Mouse (Mus musculus) heart, embryonic 16.5 days (tissue): ENCODE results near the gene Sae1. TPM values are rescaled to one million over a fixed set of nuclear protein-coding genes. Genes with fewer than 3 reads are reported as not detected.
"Not testable (repeated sequence)": the region's sequence is repeated elsewhere in the genome, so short reads cannot be mapped to it uniquely, and the experiment has no call there.

ENCODE experiments used
- ATAC-seq: fragments of 200-750 bp; cut with Nextera tagmentation; replicated peaks from 2 replicates; pipeline ENCODE4 v1.8.0; 2017; ENCODE audit warnings: moderate number of reproducible peaks; ENCODE audit not compliant: insufficient read depth, low FRiP score; ENCODE audit errors: extremely low read depth
- H3K27ac ChIP-seq: fragments of 300-500 bp; sonication (generic); 2 replicates; pipeline ENCODE4 v1.5.1; 2014; ENCODE audit warnings: mild to moderate bottlenecking, low read length, control low read depth, moderate library complexity
- H3K27me3 ChIP-seq: fragments of 300-500 bp; sonication (generic); 2 replicates; pipeline ENCODE4 v1.6.1; 2014; ENCODE audit warnings: low read length, mixed read lengths; ENCODE audit not compliant: control insufficient read depth, insufficient read depth
- H3K36me3 ChIP-seq: fragments of 300-500 bp; sonication (generic); 2 replicates; pipeline ENCODE4 v1.6.1; 2014; ENCODE audit not compliant: control insufficient read depth, insufficient read depth
- H3K4me1 ChIP-seq: fragments of 300-500 bp; sonication (generic); 2 replicates; pipeline ENCODE4 v1.6.1; 2014; ENCODE audit warnings: low read length, mixed read lengths; ENCODE audit not compliant: control insufficient read depth, insufficient read depth
- H3K4me2 ChIP-seq: fragments of 300-500 bp; sonication (generic); 2 replicates; pipeline ENCODE4 v1.6.1; 2014; ENCODE audit warnings: low read depth, mild to moderate bottlenecking, control low read depth, low read length
- H3K4me3 ChIP-seq: fragments of 300-500 bp; sonication (generic); 2 replicates; pipeline ENCODE4 v1.5.1; 2014; ENCODE audit warnings: mild to moderate bottlenecking, control low read depth, low read length
- H3K9ac ChIP-seq: fragments of 300-500 bp; sonication (generic); 2 replicates; pipeline ENCODE4 v1.6.1; 2014; ENCODE audit warnings: low read length, control low read depth
- H3K9me3 ChIP-seq: fragments of 300-500 bp; sonication (generic); replicated peaks from 2 replicates; pipeline ENCODE4 v1.6.1; 2016; ENCODE audit warnings: low read length; ENCODE audit not compliant: control insufficient read depth
- WGBS: fragments of 180-500 bp; shearing (Covaris S2); extraction: QIAGEN DNeasy Blood & Tissue Kit; methylation state at CpG from one replicate; pipeline ENCODE4 v1.1.7; 2014; 5-methylcytosine and 5-hydroxymethylcytosine counted together
- polyA plus RNA-seq: library from polyadenylated mRNA; unstranded; fragments of >200 nt; fragmentation: Nextera tagmentation; extraction: Ambion mirVana; gene quantifications from 2 replicates; pipeline ENCODE4 v1.2.1, GENCODE M21; 2015

Sae1 gene
- polyA plus RNA-seq, 1 experiment from 2014 or later, result 235 TPM

GRCm38 (mm10) chr7:16310020-16310520, 77.5 kb downstream of the Sae1 start:
- peak overlapping the region; percentile 76 for H3K9ac ChIP-seq
- no peaks in the 10 kb centered on the region for H3K9me3 ChIP-seq
- peak; percentile 12 for ATAC-seq
- H3K27me3 ChIP-seq, result no peaks in the 10 kb centered on the region
- peaks cover 40% of the 10 kb centered on the region for H3K4me1 ChIP-seq
- no peaks in the 10 kb centered on the region for H3K36me3 ChIP-seq
- WGBS, result 1% methylated on average over 30 of the region's 56 CpGs
- peak overlapping the region; percentile 85 for H3K4me3 ChIP-seq
- peak overlapping the region; percentile 100 for H3K4me2 ChIP-seq
- peak overlapping the region; percentile 70 for H3K27ac ChIP-seq

- ATAC-seq, result peak; percentile 47
- H3K4me2 ChIP-seq, result peak overlapping the region; percentile 100
- peak overlapping the region; percentile 76 for H3K9ac ChIP-seq
- peaks cover 39% of the 10 kb centered on the region for H3K4me1 ChIP-seq
- peak overlapping the region; percentile 85 for H3K4me3 ChIP-seq
- no peaks in the 10 kb centered on the region for H3K36me3 ChIP-seq
- H3K27me3 ChIP-seq, result no peaks in the 10 kb centered on the region
- under 1% methylated on average over 61 of the region's 61 CpGs for WGBS
- no peaks in the 10 kb centered on the region for H3K9me3 ChIP-seq
- peak overlapping the region; percentile 70 for H3K27ac ChIP-seq
Observed at GRCm38 (mm10) chr7:16309318-16310019, 78.1 kb downstream of the Sae1 start.

- 37% methylated on average over 16 of the region's 16 CpGs for WGBS
- no peaks in the 10 kb centered on the region for H3K36me3 ChIP-seq
- ATAC-seq, result no peak
- peak overlapping the region; percentile 100 for H3K4me2 ChIP-seq
- H3K27ac ChIP-seq, result peak overlapping the region; percentile 56
- H3K4me1 ChIP-seq, result peaks cover 36% of the 10 kb centered on the region
- H3K4me3 ChIP-seq, result peak overlapping the region; percentile 85
- peak overlapping the region; percentile 76 for H3K9ac ChIP-seq
- no peaks in the 10 kb centered on the region for H3K27me3 ChIP-seq
- H3K9me3 ChIP-seq, result no peaks in the 10 kb centered on the region
Observed at GRCm38 (mm10) chr7:16308555-16309317, 78.9 kb downstream of the Sae1 start.

- Histone ChIP-seq H3K4me2 (peak within 1 kb of the TSS; percentile 100), H3K27ac (peak within 1 kb of the TSS; percentile 56), H3K4me1 (peaks cover 32% of the 10 kb centered on the region), H3K9ac (peak within 1 kb of the TSS; percentile 76), H3K4me3 (peak within 1 kb of the TSS; percentile 85)
- H3K27me3 ChIP-seq, H3K9me3 ChIP-seq, ATAC-seq, H3K36me3 ChIP-seq: not testable (repeated sequence)
- WGBS, result 28% methylated on average over 1 of the region's 1 CpGs
Observed at GRCm38 (mm10) chr7:16308093-16308492, 79.5 kb downstream of the Sae1 start, which contains the start of gene Bbc3. Gene Bbc3, plus strand, starts transcription at chr7:16308393.

- H3K36me3 ChIP-seq, H3K27ac ChIP-seq, H3K9me3 ChIP-seq, H3K9ac ChIP-seq, H3K4me2 ChIP-seq, ATAC-seq, H3K4me3 ChIP-seq, H3K27me3 ChIP-seq: not testable (repeated sequence)
- H3K4me1 ChIP-seq, result peaks cover 28% of the 10 kb centered on the region
- 71% methylated on average over 6 of the region's 6 CpGs for WGBS
Observed at GRCm38 (mm10) chr7:16307141-16307540, 80.5 kb downstream of the Sae1 start.

GRCm38 (mm10) chr7:16299419-16300035, 88.1 kb downstream of the Sae1 start:
- no peaks in the 10 kb centered on the region for H3K27me3 ChIP-seq
- WGBS, result 1% methylated on average over 52 of the region's 52 CpGs
- H3K27ac ChIP-seq, result no peak overlapping the region
- no peaks in the 10 kb centered on the region for H3K9me3 ChIP-seq
- peak; percentile 46 for ATAC-seq
- H3K36me3 ChIP-seq, result no peaks in the 10 kb centered on the region
- peak overlapping the region; percentile 67 for H3K9ac ChIP-seq
- peaks cover 27% of the 10 kb centered on the region for H3K4me1 ChIP-seq
- H3K4me3 ChIP-seq, result peak overlapping the region; percentile 55
- peak overlapping the region; percentile 86 for H3K4me2 ChIP-seq

GRCm38 (mm10) chr7:16298927-16299326, 88.7 kb downstream of the Sae1 start:
- H3K9ac ChIP-seq, result no peak overlapping the region

GRCm38 (mm10) chr7:16297616-16298015, 90.0 kb downstream of the Sae1 start:
- no peak overlapping the region for H3K4me3 ChIP-seq
- peaks cover 27% of the 10 kb centered on the region for H3K4me1 ChIP-seq
- H3K9me3 ChIP-seq, result no peaks in the 10 kb centered on the region
- WGBS, result 59% methylated on average over 2 of the region's 2 CpGs
- H3K27me3 ChIP-seq, result no peaks in the 10 kb centered on the region
- H3K9ac ChIP-seq, result no peak overlapping the region
- H3K27ac ChIP-seq, result peak overlapping the region; percentile 79; the same call in 1 of the 2 replicates
- no peak for ATAC-seq
- no peak overlapping the region for H3K4me2 ChIP-seq
- H3K36me3 ChIP-seq, result no peaks in the 10 kb centered on the region

More at GRCm38 (mm10) chr7:16298927-16299326, 88.7 kb downstream of the Sae1 start:
- peaks cover 27% of the 10 kb centered on the region for H3K4me1 ChIP-seq
- no peak for ATAC-seq
- no peak overlapping the region for H3K4me3 ChIP-seq
- H3K36me3 ChIP-seq, result no peaks in the 10 kb centered on the region
- no peaks in the 10 kb centered on the region for H3K9me3 ChIP-seq
- no peak overlapping the region for H3K27ac ChIP-seq
- H3K4me2 ChIP-seq, result peak overlapping the region; percentile 86; the same call in 1 of the 2 replicates
- no peaks in the 10 kb centered on the region for H3K27me3 ChIP-seq
- 70% methylated on average over 5 of the region's 5 CpGs for WGBS
